Mouse (Mus musculus): ENCODE data around the gene Mgl2. TPM values are rescaled to one million over a fixed set of nuclear protein-coding genes. Genes with fewer than 3 reads are reported as not detected.
"Not testable (repeated sequence)": the region's sequence is repeated elsewhere in the genome, so short reads cannot be mapped to it uniquely, and the experiment has no call there.

The Mgl2 gene
- polyA plus RNA-seq, 1 experiment from 2014 or later, result not detected

- Histone ChIP-seq H3K4me2 (replicated peaks) (no peak overlapping the region), H3K9me3 (0 out of 2 replicates have a peak, but pooled peaks cover 5% of the 10 kb centered on the region), H3K9ac (no peak overlapping the region), H3K4me3 (no peak overlapping the region), H3K4me1 (no peaks in the 10 kb centered on the region), H3K27ac (no peak overlapping the region), H3K27me3 (no peaks in the 10 kb centered on the region), H3K36me3 (no peaks in the 10 kb centered on the region)
- 95% methylated on average over 3 of the region's 3 CpGs for WGBS
- ATAC-seq (ENCODE audit: insufficient number of reproducible peaks, insufficient read depth, low FRiP score, low TSS enrichment), result no peak
Measured at GRCm38 (mm10) chr11:70115901-70116300, 14.2 kb upstream of the Mgl2 start.

DNA sequence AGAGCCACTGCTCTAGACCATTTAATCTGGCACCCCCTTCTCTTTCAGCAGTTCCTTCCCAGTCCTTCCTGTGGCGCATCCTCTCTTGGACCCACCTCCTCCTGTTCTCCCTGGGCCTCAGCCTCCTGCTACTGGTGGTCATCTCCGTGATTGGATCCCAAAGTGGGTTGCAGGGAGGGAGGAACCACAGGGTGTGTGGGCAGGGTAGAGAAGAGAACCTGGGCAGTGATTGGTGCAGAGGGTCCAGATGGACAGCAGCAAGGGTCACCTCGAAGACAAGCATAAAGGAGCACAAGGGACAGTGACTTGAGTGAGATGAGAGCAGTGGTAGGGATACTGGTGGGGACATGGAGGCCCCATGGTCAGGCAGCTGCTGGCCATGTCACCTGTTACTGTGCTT is 4.9 kb downstream of the Mgl2 start:
- not testable (repeated sequence) for ATAC-seq (ENCODE audit: insufficient number of reproducible peaks, insufficient read depth, low FRiP score, low TSS enrichment); H3K36me3 ChIP-seq; H3K27me3 ChIP-seq; H3K4me1 ChIP-seq; H3K27ac ChIP-seq; H3K4me3 ChIP-seq; H3K9ac ChIP-seq; H3K4me2 ChIP-seq (replicated peaks); H3K9me3 ChIP-seq
- 73% methylated on average over 3 of the region's 3 CpGs for WGBS

DNA sequence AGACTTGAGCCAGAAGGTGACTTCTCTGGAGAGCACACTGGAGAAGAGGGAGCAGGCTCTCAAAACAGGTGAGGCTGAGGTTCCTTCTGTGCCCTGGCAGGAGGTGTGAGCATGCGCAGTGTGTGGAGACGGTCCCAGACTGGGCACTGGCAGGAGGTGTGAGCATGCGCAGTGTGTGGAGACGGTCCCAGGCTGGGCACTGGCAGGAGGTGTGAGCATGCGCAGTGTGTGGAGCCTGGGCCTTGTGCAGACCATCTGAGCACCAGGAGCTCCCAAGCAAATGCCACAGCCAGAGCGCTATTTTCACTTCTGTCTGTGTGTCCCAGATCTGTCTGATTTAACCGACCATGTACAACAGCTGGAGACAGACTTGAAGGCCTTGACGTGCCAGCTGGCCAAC is 5.8 kb downstream of the Mgl2 start:
- not testable (repeated sequence) for H3K4me1 ChIP-seq; ATAC-seq (ENCODE audit: insufficient number of reproducible peaks, insufficient read depth, low FRiP score, low TSS enrichment); H3K9me3 ChIP-seq; H3K4me2 ChIP-seq (replicated peaks); H3K4me3 ChIP-seq; H3K27me3 ChIP-seq; H3K36me3 ChIP-seq; H3K9ac ChIP-seq; H3K27ac ChIP-seq
- WGBS, result 87% methylated on average over 8 of the region's 8 CpGs

DNA sequence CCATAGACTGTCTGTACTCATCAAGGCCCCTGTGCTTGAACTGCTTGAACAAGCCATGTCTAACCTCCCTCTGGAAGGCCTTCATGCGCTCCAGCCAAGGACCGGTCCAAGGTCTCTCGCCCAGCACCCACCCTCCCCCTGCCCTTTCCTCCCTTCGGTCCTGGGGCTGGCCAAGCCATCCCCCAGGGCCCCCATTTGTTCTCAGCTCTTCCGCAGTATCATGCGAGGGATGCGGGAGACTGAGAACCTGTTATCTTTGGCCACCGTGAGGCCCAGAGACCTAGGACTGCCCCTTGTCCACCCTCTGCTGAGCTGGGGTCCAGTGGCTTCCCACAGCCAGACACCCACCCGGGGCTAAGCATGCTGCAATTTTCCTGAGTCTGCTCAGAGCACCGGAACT is 9.0 kb downstream of the Mgl2 start:
- Histone ChIP-seq H3K4me2 (replicated peaks) (no peak overlapping the region), H3K27ac (no peak overlapping the region), H3K4me1 (no peaks in the 10 kb centered on the region), H3K4me3 (no peak overlapping the region), H3K36me3 (no peaks in the 10 kb centered on the region), H3K27me3 (no peaks in the 10 kb centered on the region), H3K9me3 (no peaks in the 10 kb centered on the region), H3K9ac (no peak overlapping the region)
- ATAC-seq (ENCODE audit: insufficient number of reproducible peaks, insufficient read depth, low FRiP score, low TSS enrichment), result no peak
- 84% methylated on average over 10 of the region's 10 CpGs for WGBS

- ATAC-seq (ENCODE audit: insufficient number of reproducible peaks, insufficient read depth, low FRiP score, low TSS enrichment), result no peak
- Histone ChIP-seq H3K9ac (no peak overlapping the region), H3K27me3 (no peaks in the 10 kb centered on the region), H3K4me3 (no peak overlapping the region), H3K4me2 (replicated peaks) (no peak overlapping the region), H3K36me3 (no peaks in the 10 kb centered on the region), H3K4me1 (no peaks in the 10 kb centered on the region), H3K27ac (no peak overlapping the region), H3K9me3 (no peaks in the 10 kb centered on the region)
- WGBS, result 59% methylated on average over 3 of the region's 3 CpGs
Measured at GRCm38 (mm10) chr11:70151072-70151471, 20.9 kb downstream of the Mgl2 start.

DNA sequence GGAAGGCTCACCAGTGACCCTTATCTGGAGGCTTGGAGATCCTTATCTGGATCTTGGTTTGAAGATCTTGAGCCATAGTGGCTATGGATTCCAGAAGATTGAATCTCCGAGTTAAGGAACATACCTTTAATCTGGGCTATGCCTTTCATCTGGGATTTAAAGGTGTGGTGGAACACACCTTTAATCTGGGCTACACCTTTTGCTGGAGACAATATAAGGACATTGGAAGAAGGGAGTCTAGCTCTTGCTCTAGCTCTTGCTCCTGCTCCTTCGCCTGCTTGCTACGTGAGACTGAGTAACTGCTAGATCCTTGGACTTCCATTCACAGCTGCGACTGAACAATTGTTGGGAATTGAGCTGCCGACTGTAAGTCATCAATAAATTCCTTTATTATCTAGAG is 25.8 kb downstream of the Mgl2 start, which contains the start of gene Clec10a:
TSS of gene Clec10a (plus strand) at position 301 of the 400 bp plus-strand sequence.
- not testable (repeated sequence) for H3K9me3 ChIP-seq; H3K36me3 ChIP-seq; H3K9ac ChIP-seq; ATAC-seq (ENCODE audit: insufficient number of reproducible peaks, insufficient read depth, low FRiP score, low TSS enrichment); H3K4me3 ChIP-seq; H3K27ac ChIP-seq; H3K4me2 ChIP-seq (replicated peaks); H3K4me1 ChIP-seq; H3K27me3 ChIP-seq
- no CpG with 5 or more reads among the region's 5 CpGs for WGBS

GRCm38 (mm10) chr11:70162336-70162735 is 32.2 kb downstream of the Mgl2 start:
- Histone ChIP-seq H3K9ac (no peak overlapping the region), H3K4me3 (no peak overlapping the region), H3K27me3 (no peaks in the 10 kb centered on the region), H3K9me3 (no peaks in the 10 kb centered on the region), H3K27ac (no peak overlapping the region), H3K36me3 (no peaks in the 10 kb centered on the region), H3K4me2 (replicated peaks) (no peak overlapping the region), H3K4me1 (no peaks in the 10 kb centered on the region)
- no peak for ATAC-seq (ENCODE audit: insufficient number of reproducible peaks, insufficient read depth, low FRiP score, low TSS enrichment)
- 73% methylated on average over 3 of the region's 3 CpGs for WGBS

- Histone ChIP-seq H3K4me3 (no peak overlapping the region), H3K9ac (no peak overlapping the region), H3K27me3 (no peaks in the 10 kb centered on the region), H3K27ac (no peak overlapping the region), H3K9me3 (no peaks in the 10 kb centered on the region), H3K4me1 (peaks cover 5% of the 10 kb centered on the region; the same call in 1 of the 2 replicates), H3K4me2 (replicated peaks) (no peak overlapping the region), H3K36me3 (no peaks in the 10 kb centered on the region)
- WGBS, result 73% methylated on average over 16 of the region's 16 CpGs
- ATAC-seq (ENCODE audit: insufficient number of reproducible peaks, insufficient read depth, low FRiP score, low TSS enrichment), result no peak
Measured at GRCm38 (mm10) chr11:70165972-70166921, 36.1 kb downstream of the Mgl2 start.

DNA sequence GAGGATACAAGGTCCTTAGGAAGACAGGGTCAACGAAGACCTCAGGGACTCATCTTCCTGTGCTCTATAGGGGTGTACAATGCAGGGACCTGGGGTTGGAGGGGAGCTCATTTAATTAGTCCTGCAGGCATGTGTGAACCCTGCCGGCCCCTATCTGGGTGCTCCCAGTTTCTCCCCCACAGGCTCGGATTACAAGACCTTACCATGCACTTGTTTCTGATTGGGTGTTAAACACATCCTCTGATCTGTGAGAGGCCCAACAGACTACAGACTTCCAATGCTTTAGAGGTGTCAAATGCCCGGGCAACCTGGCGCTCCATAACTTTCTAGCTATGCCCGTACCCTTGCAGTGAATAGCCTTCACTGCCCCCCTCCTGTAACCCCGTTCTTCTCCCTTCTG is 38.0 kb downstream of the Mgl2 start:
- no peak overlapping the region for H3K27ac ChIP-seq
- no peaks in the 10 kb centered on the region for H3K9me3 ChIP-seq
- 46% methylated on average over 7 of the region's 7 CpGs for WGBS
- H3K4me2 ChIP-seq (replicated peaks), result no peak overlapping the region
- peaks cover 5% of the 10 kb centered on the region; the same call in 1 of the 2 replicates for H3K4me1 ChIP-seq
- no peaks in the 10 kb centered on the region for H3K36me3 ChIP-seq
- H3K4me3 ChIP-seq, result no peak overlapping the region
- no peak for ATAC-seq (ENCODE audit: insufficient number of reproducible peaks, insufficient read depth, low FRiP score, low TSS enrichment)
- no peaks in the 10 kb centered on the region for H3K27me3 ChIP-seq
- no peak overlapping the region for H3K9ac ChIP-seq

DNA sequence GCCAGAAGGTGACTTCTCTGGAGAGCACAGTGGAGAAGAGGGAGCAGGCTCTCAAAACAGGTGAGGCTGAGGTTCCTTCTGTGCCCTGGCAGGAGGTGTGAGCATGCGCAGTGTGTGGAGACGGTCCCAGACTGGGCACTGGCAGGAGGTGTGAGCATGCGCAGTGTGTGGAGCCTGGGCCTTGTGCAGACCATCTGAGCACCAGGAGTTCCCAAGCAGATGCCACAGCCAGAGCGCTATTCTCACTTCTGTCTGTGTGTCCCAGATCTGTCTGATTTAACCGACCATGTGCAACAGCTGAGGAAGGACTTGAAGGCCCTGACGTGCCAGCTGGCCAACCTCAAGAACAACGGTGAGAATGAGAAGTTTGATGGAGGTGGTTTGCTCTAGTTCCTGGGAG is 39.3 kb downstream of the Mgl2 start:
- not testable (repeated sequence) for H3K27me3 ChIP-seq; H3K4me2 ChIP-seq (replicated peaks); H3K27ac ChIP-seq; H3K9me3 ChIP-seq; H3K4me3 ChIP-seq; H3K36me3 ChIP-seq; H3K4me1 ChIP-seq; H3K9ac ChIP-seq; ATAC-seq (ENCODE audit: insufficient number of reproducible peaks, insufficient read depth, low FRiP score, low TSS enrichment)
- 88% methylated on average over 7 of the region's 7 CpGs for WGBS

DNA sequence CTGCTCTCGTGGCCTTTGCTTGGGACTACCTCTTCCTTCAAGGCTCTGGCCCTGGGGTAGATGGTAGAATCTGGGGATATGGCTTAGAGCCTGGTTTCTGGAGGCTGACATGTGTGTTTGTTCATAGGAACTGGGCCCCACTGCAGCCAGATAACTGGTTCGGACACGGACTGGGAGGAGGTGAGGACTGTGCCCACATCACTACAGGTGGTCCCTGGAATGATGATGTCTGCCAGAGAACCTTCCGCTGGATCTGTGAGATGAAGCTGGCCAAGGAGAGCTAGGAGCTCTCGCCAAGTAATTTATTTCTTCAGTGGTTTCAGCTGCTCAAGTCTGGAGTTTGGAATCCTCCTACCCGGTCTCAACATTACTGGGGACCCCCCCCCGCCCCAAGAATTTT is 40.2 kb downstream of the Mgl2 start:
- no peak overlapping the region for H3K9ac ChIP-seq
- H3K36me3 ChIP-seq, result no peaks in the 10 kb centered on the region
- no peak overlapping the region for H3K4me2 ChIP-seq (replicated peaks)
- H3K4me1 ChIP-seq, result peaks cover 5% of the 10 kb centered on the region; the same call in 1 of the 2 replicates
- no peaks in the 10 kb centered on the region for H3K9me3 ChIP-seq
- H3K4me3 ChIP-seq, result no peak overlapping the region
- ATAC-seq (ENCODE audit: insufficient number of reproducible peaks, insufficient read depth, low FRiP score, low TSS enrichment), result no peak
- 72% methylated on average over 7 of the region's 7 CpGs for WGBS
- no peaks in the 10 kb centered on the region for H3K27me3 ChIP-seq
- H3K27ac ChIP-seq, result no peak overlapping the region

GRCm38 (mm10) chr11:70171181-70171580 is 41.1 kb downstream of the Mgl2 start:
- no peaks in the 10 kb centered on the region for H3K27me3 ChIP-seq
- H3K4me3 ChIP-seq, result no peak overlapping the region
- peaks cover 5% of the 10 kb centered on the region; the same call in 1 of the 2 replicates for H3K4me1 ChIP-seq
- no peak overlapping the region for H3K27ac ChIP-seq
- no peak for ATAC-seq (ENCODE audit: insufficient number of reproducible peaks, insufficient read depth, low FRiP score, low TSS enrichment)
- H3K9ac ChIP-seq, result no peak overlapping the region
- no peaks in the 10 kb centered on the region for H3K9me3 ChIP-seq
- no peak overlapping the region for H3K4me2 ChIP-seq (replicated peaks)
- 82% methylated on average over 7 of the region's 7 CpGs for WGBS
- no peaks in the 10 kb centered on the region for H3K36me3 ChIP-seq
